ENCODE assay signal across 21 mouse cellular contexts in the genomic region with DNA sequence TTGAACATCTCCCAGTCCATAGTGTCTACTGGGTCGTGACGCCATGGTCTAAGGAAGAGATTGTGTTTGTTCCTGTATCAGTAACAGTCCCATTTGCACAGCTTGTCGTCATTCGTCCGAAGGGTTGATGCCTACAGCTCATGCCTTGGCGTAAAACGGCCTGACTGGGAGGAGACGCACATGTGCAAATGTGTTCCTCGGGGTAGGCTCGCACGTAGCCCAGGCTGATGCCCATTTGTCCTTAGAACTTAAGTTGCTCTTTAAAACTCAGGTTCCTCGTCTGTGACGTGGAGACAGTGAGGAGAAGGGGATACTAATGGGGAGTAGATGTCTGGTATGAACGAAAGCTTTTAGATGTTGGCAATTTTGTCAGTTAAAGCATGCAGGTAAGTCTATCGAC. TPM values are rescaled to one million over a fixed set of nuclear protein-coding genes. Genes with fewer than 3 reads are reported as not detected.
DNase-seq lines count a peak whose midpoint lies in the region; ATAC-seq lines count a peak whose summit lies in the region.
"Had no signal": no experiment of that assay in that cellular context is flagged by ENCODE, and none has a peak within 500 bp of the region (broad histone marks: within the 10 kb centered on the region; RNA-seq: fewer than 3 reads in every experiment).

No protein-coding gene starts in this region.

- H3K4me2 ChIP-seq in heart, embryonic 16.5 days (ENCODE audit: low read depth, low read length) = no peak overlapping the region
- H3K4me2 ChIP-seq in heart, embryonic 11.5 days = no peak overlapping the region
- no peak overlapping the region for H3K4me2 ChIP-seq in kidney, embryonic 16.5 days (replicated peaks; ENCODE audit: low read depth, low read length)
- H3K4me2 ChIP-seq: forebrain, embryonic 13.5 days; hindbrain, embryonic 13.5 days had no signal

- no peak for ATAC-seq in heart, embryonic 16.5 days (replicated peaks; ENCODE audit: extremely low read depth, insufficient read depth, low FRiP score)
- ATAC-seq in heart, embryonic 11.5 days (replicated peaks; ENCODE audit: insufficient number of reproducible peaks, low FRiP score, low TSS enrichment) = no peak
- no peak for ATAC-seq in kidney, embryonic 16.5 days (ENCODE audit: low FRiP score, low TSS enrichment)
- ATAC-seq in megakaryocyte, adult 5-6 weeks (ENCODE audit: poor library complexity, severe bottlenecking) = no peak
- ATAC-seq: forebrain, embryonic 13.5 days; forebrain, embryonic 16.5 days; hindbrain, embryonic 16.5 days; Patski had no signal

- DNase-seq in heart, adult 11 months = peak; percentile 86
- no peak for DNase-seq in heart, embryonic 10.5 days (ENCODE audit: low spot score)
- no peak for DNase-seq in kidney, adult 9 months
- DNase-seq: adrenal gland, postnatal 10 days; adrenal gland, postnatal 36 days; cerebellum, adult 9-10 months; cerebellum, postnatal 14 days; gastrocnemius, postnatal 10 days; gastrocnemius, postnatal 36 days had no signal

- H3K27me3 ChIP-seq in heart, embryonic 10.5 days (ENCODE audit: insufficient read depth, poor library complexity, severe bottlenecking) = no peaks in the 10 kb centered on the region
- H3K27me3 ChIP-seq in heart, embryonic 16.5 days (ENCODE audit: control insufficient read depth, insufficient read depth, low read length) = no peaks in the 10 kb centered on the region
- H3K27me3 ChIP-seq in heart, embryonic 11.5 days (ENCODE audit: control insufficient read depth, insufficient read depth, low read length) = no peaks in the 10 kb centered on the region
- H3K27me3 ChIP-seq in kidney, embryonic 16.5 days (ENCODE audit: insufficient read depth, low read length) = no peaks in the 10 kb centered on the region
- H3K27me3 ChIP-seq in megakaryocyte, embryonic 14.5 days (replicated peaks) = no peaks in the 10 kb centered on the region
- H3K27me3 ChIP-seq: forebrain, embryonic 13.5 days; hindbrain, embryonic 13.5 days; Patski had no signal

- H3K4me3 ChIP-seq in heart, embryonic 10.5 days = no peak overlapping the region
- H3K4me3 ChIP-seq in heart, embryonic 16.5 days (ENCODE audit: low read length) = no peak overlapping the region
- no peak overlapping the region for H3K4me3 ChIP-seq in heart, embryonic 11.5 days (ENCODE audit: low read depth, low read length)
- H3K4me3 ChIP-seq in kidney, embryonic 16.5 days (ENCODE audit: low read length) = no peak overlapping the region
- peak overlapping the region; percentile 38 for H3K4me3 ChIP-seq in megakaryocyte, embryonic 14.5 days (replicated peaks)
- H3K4me3 ChIP-seq: forebrain, embryonic 10.5 days; forebrain, embryonic 13.5 days; hindbrain, embryonic 10.5 days; hindbrain, embryonic 13.5 days had no signal

- 94% methylated on average over 15 of the region's 15 CpGs for WGBS in heart, embryonic 10.5 days
- WGBS in heart, embryonic 16.5 days = 89% methylated on average over 15 of the region's 15 CpGs
- WGBS in heart, embryonic 11.5 days (ENCODE audit: insufficient replicate concordance) = 91% methylated on average over 15 of the region's 15 CpGs
- 91% methylated on average over 15 of the region's 15 CpGs for WGBS in kidney, embryonic 16.5 days

- peaks cover 60% of the 10 kb centered on the region for H3K4me1 ChIP-seq in heart, embryonic 10.5 days
- H3K4me1 ChIP-seq in heart, embryonic 16.5 days (ENCODE audit: control insufficient read depth, insufficient read depth, low read length) = peaks cover 49% of the 10 kb centered on the region
- peaks cover 47% of the 10 kb centered on the region for H3K4me1 ChIP-seq in heart, embryonic 11.5 days (ENCODE audit: control insufficient read depth, insufficient read depth, low read length)
- H3K4me1 ChIP-seq in kidney, embryonic 16.5 days (ENCODE audit: insufficient read depth, low read length) = peaks cover 12% of the 10 kb centered on the region
- peaks cover 96% of the 10 kb centered on the region for H3K4me1 ChIP-seq in megakaryocyte, embryonic 14.5 days

- H3K27ac ChIP-seq in heart, embryonic 10.5 days = no peak overlapping the region
- peak overlapping the region; percentile 23; the same call in 1 of the 2 replicates for H3K27ac ChIP-seq in heart, embryonic 16.5 days (ENCODE audit: low read length)
- H3K27ac ChIP-seq in heart, embryonic 11.5 days (ENCODE audit: low read depth, low read length) = no peak overlapping the region
- H3K27ac ChIP-seq in kidney, embryonic 16.5 days (ENCODE audit: low read length) = peak overlapping the region; percentile 70; the same call in 1 of the 2 replicates
- H3K27ac ChIP-seq: forebrain, embryonic 10.5 days; forebrain, embryonic 13.5 days; hindbrain, embryonic 10.5 days; hindbrain, embryonic 13.5 days had no signal

- H3K9me3 ChIP-seq in heart, embryonic 10.5 days = no peaks in the 10 kb centered on the region
- H3K9me3 ChIP-seq in heart, embryonic 16.5 days (replicated peaks; ENCODE audit: control insufficient read depth, low read length) = no peaks in the 10 kb centered on the region
- no peaks in the 10 kb centered on the region for H3K9me3 ChIP-seq in heart, embryonic 11.5 days (replicated peaks; ENCODE audit: control insufficient read depth, low read length)
- H3K9me3 ChIP-seq in kidney, embryonic 16.5 days (ENCODE audit: low read length) = no peaks in the 10 kb centered on the region
- H3K9me3 ChIP-seq in megakaryocyte, embryonic 14.5 days = no peaks in the 10 kb centered on the region
- H3K9me3 ChIP-seq: forebrain, embryonic 10.5 days; forebrain, embryonic 13.5 days; hindbrain, embryonic 10.5 days; hindbrain, embryonic 13.5 days had no signal

- H3K36me3 ChIP-seq in heart, embryonic 10.5 days = peaks cover 2% of the 10 kb centered on the region; the same call in 1 of the 2 replicates
- H3K36me3 ChIP-seq in heart, embryonic 16.5 days (ENCODE audit: control insufficient read depth, insufficient read depth) = no peaks in the 10 kb centered on the region
- no peaks in the 10 kb centered on the region for H3K36me3 ChIP-seq in heart, embryonic 11.5 days (ENCODE audit: control insufficient read depth, insufficient read depth, low read length)
- no peaks in the 10 kb centered on the region for H3K36me3 ChIP-seq in kidney, embryonic 16.5 days (ENCODE audit: insufficient read depth, low read length)
- H3K36me3 ChIP-seq in megakaryocyte, embryonic 14.5 days (replicated peaks; ENCODE audit: low read length) = peaks cover 70% of the 10 kb centered on the region

- no peak overlapping the region for H3K9ac ChIP-seq in heart, embryonic 16.5 days (ENCODE audit: low read length)
- H3K9ac ChIP-seq in heart, embryonic 11.5 days (ENCODE audit: low read depth, low read length) = no peak overlapping the region
- no peak overlapping the region for H3K9ac ChIP-seq in kidney, embryonic 16.5 days (replicated peaks; ENCODE audit: low read length)
- H3K9ac ChIP-seq: forebrain, embryonic 13.5 days; hindbrain, embryonic 13.5 days had no signal

RNA-seq across cellular contexts. Expression of gene Mtmr12, which starts 22.1 kb away (rescaled TPM):
- 18.7 and 19.0 TPM in 2 replicates for polyA plus RNA-seq in heart, embryonic 10.5 days (2016; fragmentation: Nextera tagmentation; extraction: Ambion mirVana)
- 13.0 and 13.1 TPM in 2 replicates for polyA plus RNA-seq in heart, embryonic 16.5 days (2015; fragmentation: Nextera tagmentation; extraction: Ambion mirVana)
- polyA plus RNA-seq in heart, embryonic 11.5 days (2014; fragmentation: Nextera tagmentation; extraction: Ambion mirVana) = 15.5 and 16.6 TPM in 2 replicates
- polyA plus RNA-seq in kidney, embryonic 16.5 days (2015; fragmentation: Nextera tagmentation; extraction: Ambion mirVana) = 22.5 and 25.0 TPM in 2 replicates
- polyA plus RNA-seq in megakaryocyte, embryonic 14.5 days (2012; ENCODE audit: insufficient read depth, low replicate concordance) = 4.4 and 4.6 TPM in 2 replicates
- 16.1 and 17.4 TPM in 2 replicates for total RNA-seq in megakaryocyte, adult 5-6 weeks (2015)
- total RNA-seq in megakaryocyte, adult 5-6 weeks (2017) = 20.6 and 23.3 TPM in 2 replicates

Comparison
In these comparisons a context has a peak if more than half of its experiments do, and no peak if none do; other contexts are left out.
1. H3K27ac ChIP-seq: peak in heart, embryonic 16.5 days (single experiment) and kidney, embryonic 16.5 days (single experiment); none in heart, embryonic 10.5 days (single experiment) and heart, embryonic 11.5 days (single experiment).